Comparison of ENCODE assay signal across 9 mouse cellular contexts in genomic region chr16:95654204-95654611, GRCm38 (mm10). TPM values are rescaled to one million over a fixed set of nuclear protein-coding genes. Genes with fewer than 3 reads are reported as not detected.
DNase-seq lines count a peak whose midpoint lies in the region; ATAC-seq and TF ChIP-seq lines count a peak whose summit lies in the region.
"Had no signal": no experiment of that assay in that cellular context is flagged by ENCODE, and none has a peak within 500 bp of the region (broad histone marks: within the 10 kb centered on the region; RNA-seq: fewer than 3 reads in every experiment).

No protein-coding gene starts in this region.

- H3K4me2 ChIP-seq in forebrain, embryonic 14.5 days (ENCODE audit: low read length), result peak overlapping the region; percentile 18; the same call in 1 of the 2 replicates
- H3K4me2 ChIP-seq in hindbrain, postnatal 0 days (ENCODE audit: low read depth, low read length), result peak overlapping the region; percentile 35
- H3K4me2 ChIP-seq: liver, embryonic 13.5 days had no signal

- peak; percentile 65 for DNase-seq in forebrain, embryonic 14.5 days (ENCODE audit: low spot score)
- no peak for DNase-seq in forebrain, embryonic 10.5 days (ENCODE audit: extremely low spot score, low spot score)
- peak; percentile 34 to 53 for DNase-seq in left cerebral cortex, postnatal 25 days (ENCODE audit: low spot score in 2 of 2)
- DNase-seq in left cerebral cortex, postnatal 4 days, result no peak
- peak; percentile 69 for DNase-seq in hindbrain, postnatal 0 days (ENCODE audit: low spot score)
- DNase-seq in retina, postnatal 1 day, result peak; percentile 86
- DNase-seq in heart, adult 11 months, result no peak
- DNase-seq in spleen, adult 18-20 months, result no peak
- DNase-seq: liver, embryonic 13.5 days had no signal

- H3K4me3 ChIP-seq in forebrain, embryonic 14.5 days (ENCODE audit: low read depth, low read length), result 0 out of 2 replicates have a peak overlapping the region, but pooled peaks have one; percentile 4
- H3K4me3 ChIP-seq in forebrain, embryonic 10.5 days, result no peak overlapping the region
- no peak overlapping the region for H3K4me3 ChIP-seq in hindbrain, postnatal 0 days (ENCODE audit: low read length)
- H3K4me3 ChIP-seq: liver, embryonic 13.5 days had no signal

- no peaks in the 10 kb centered on the region for H3K36me3 ChIP-seq in forebrain, embryonic 14.5 days (ENCODE audit: control insufficient read depth, insufficient read depth, low read length)
- H3K36me3 ChIP-seq in forebrain, embryonic 10.5 days (replicated peaks), result no peaks in the 10 kb centered on the region
- H3K36me3 ChIP-seq in hindbrain, postnatal 0 days (ENCODE audit: insufficient read depth, low read length), result no peaks in the 10 kb centered on the region
- H3K36me3 ChIP-seq: liver, embryonic 13.5 days had no signal

- peaks cover 5% of the 10 kb centered on the region; the same call in 1 of the 2 replicates for H3K9me3 ChIP-seq in forebrain, embryonic 14.5 days (replicated peaks; ENCODE audit: control insufficient read depth, low read length)
- peaks cover 15% of the 10 kb centered on the region; the same call in 1 of the 2 replicates for H3K9me3 ChIP-seq in forebrain, embryonic 10.5 days
- H3K9me3 ChIP-seq in hindbrain, postnatal 0 days (ENCODE audit: low read length), result no peaks in the 10 kb centered on the region

- H3K27me3 ChIP-seq in forebrain, embryonic 14.5 days (replicated peaks; ENCODE audit: control insufficient read depth, insufficient read depth, low read length), result no peaks in the 10 kb centered on the region
- H3K27me3 ChIP-seq in forebrain, embryonic 10.5 days (ENCODE audit: poor library complexity, severe bottlenecking), result no peaks in the 10 kb centered on the region
- no peaks in the 10 kb centered on the region for H3K27me3 ChIP-seq in hindbrain, postnatal 0 days (ENCODE audit: insufficient read depth, low read length)
- H3K27me3 ChIP-seq: liver, embryonic 13.5 days had no signal

- H3K4me1 ChIP-seq in forebrain, embryonic 14.5 days (ENCODE audit: control insufficient read depth, insufficient read depth, low read length), result no peaks in the 10 kb centered on the region
- peaks cover 9% of the 10 kb centered on the region; the same call in 1 of the 2 replicates for H3K4me1 ChIP-seq in forebrain, embryonic 10.5 days
- H3K4me1 ChIP-seq in hindbrain, postnatal 0 days (ENCODE audit: insufficient read depth, low read length), result no peaks in the 10 kb centered on the region
- H3K4me1 ChIP-seq: liver, embryonic 13.5 days had no signal

- 36% methylated on average over 15 of the region's 15 CpGs for whole genome bisulfite sequencing in forebrain, embryonic 14.5 days
- WGBS in forebrain, embryonic 10.5 days, result 83% methylated on average over 15 of the region's 15 CpGs
- 66% methylated on average over 15 of the region's 15 CpGs for WGBS in hindbrain, postnatal 0 days

- ATAC-seq in forebrain, embryonic 14.5 days, result peak; percentile 66; the same call in 1 of the 2 replicates
- peak; percentile 79 for ATAC-seq in hindbrain, postnatal 0 days

- H3K27ac ChIP-seq in forebrain, embryonic 14.5 days (ENCODE audit: low read depth, low read length), result no peak overlapping the region
- no peak overlapping the region for H3K27ac ChIP-seq in forebrain, embryonic 10.5 days
- H3K27ac ChIP-seq in hindbrain, postnatal 0 days, result peak overlapping the region; percentile 37
- H3K27ac ChIP-seq: liver, embryonic 13.5 days had no signal

- TF ChIP-seq CTCF in hindbrain, postnatal 0 days (IDR thresholded peaks at IDR 0.05; ENCODE audit: low read depth), result 0 out of 2 replicates have a peak, but pooled peaks have one; percentile 3

- H3K9ac ChIP-seq in forebrain, embryonic 14.5 days (ENCODE audit: low read length), result no peak overlapping the region
- H3K9ac ChIP-seq in hindbrain, postnatal 0 days (replicated peaks; ENCODE audit: low read length), result no peak overlapping the region
- H3K9ac ChIP-seq: liver, embryonic 13.5 days had no signal

- intact Hi-C loops in left cerebral cortex, postnatal 25 days (cut with DNase I), result no loop called here
- intact Hi-C loops in left cerebral cortex, postnatal 4 days (cut with DNase I), result loop anchor here (5.0 kb wide), 1 partner anchor 48 kb away; the partner anchor contains the start of gene Ets2

RNA-seq across cellular contexts. Expression of gene Ets2, which starts 47.7 kb away (rescaled TPM):
- polyA plus RNA-seq in forebrain, embryonic 14.5 days (2014; fragmentation: Nextera tagmentation; extraction: Ambion mirVana), result 10.2 and 12.2 TPM in 2 replicates
- polyA plus RNA-seq in forebrain, embryonic 10.5 days (2016; fragmentation: Nextera tagmentation; extraction: Ambion mirVana), result 14.2 and 16.8 TPM in 2 replicates
- 10 to 100 TPM; 68.3 to 76.0 TPM for total RNA-seq in left cerebral cortex, postnatal 25 days (2021)
- total RNA-seq in left cerebral cortex, postnatal 4 days (2021), result 10 to 100 TPM; 42.5 to 44.0 TPM
- 22.9 and 24.2 TPM in 2 replicates for total RNA-seq in hindbrain, postnatal 0 days (2014; rRNA removed)
- 15.1 and 15.8 TPM in 2 replicates for polyA plus RNA-seq in hindbrain, postnatal 0 days (2015; fragmentation: Nextera tagmentation; extraction: Ambion mirVana)

Comparison
In these comparisons a context has a peak if more than half of its experiments do, and no peak if none do; other contexts are left out.
1. DNase-seq: peak in forebrain, embryonic 14.5 days (single experiment), left cerebral cortex, postnatal 25 days (2 of 2), hindbrain, postnatal 0 days (single experiment) and retina, postnatal 1 day (single experiment); none in forebrain, embryonic 10.5 days (single experiment), left cerebral cortex, postnatal 4 days (single experiment), heart, adult 11 months (single experiment) and spleen, adult 18-20 months (0 of 2).